Mouse (Mus musculus): ENCODE data around the gene Tbc1d2. TPM values are rescaled to one million over a fixed set of nuclear protein-coding genes. Genes with fewer than 3 reads are reported as not detected.

Gene Tbc1d2
- polyA plus RNA-seq (2014; fragmentation: Illumina TruSeq; extraction: RNeasy Lipid Tissue Mini Kit (QIAGEN cat#74804); ENCODE audit: low read depth, low replicate concordance), result 0.28 TPM

DNA sequence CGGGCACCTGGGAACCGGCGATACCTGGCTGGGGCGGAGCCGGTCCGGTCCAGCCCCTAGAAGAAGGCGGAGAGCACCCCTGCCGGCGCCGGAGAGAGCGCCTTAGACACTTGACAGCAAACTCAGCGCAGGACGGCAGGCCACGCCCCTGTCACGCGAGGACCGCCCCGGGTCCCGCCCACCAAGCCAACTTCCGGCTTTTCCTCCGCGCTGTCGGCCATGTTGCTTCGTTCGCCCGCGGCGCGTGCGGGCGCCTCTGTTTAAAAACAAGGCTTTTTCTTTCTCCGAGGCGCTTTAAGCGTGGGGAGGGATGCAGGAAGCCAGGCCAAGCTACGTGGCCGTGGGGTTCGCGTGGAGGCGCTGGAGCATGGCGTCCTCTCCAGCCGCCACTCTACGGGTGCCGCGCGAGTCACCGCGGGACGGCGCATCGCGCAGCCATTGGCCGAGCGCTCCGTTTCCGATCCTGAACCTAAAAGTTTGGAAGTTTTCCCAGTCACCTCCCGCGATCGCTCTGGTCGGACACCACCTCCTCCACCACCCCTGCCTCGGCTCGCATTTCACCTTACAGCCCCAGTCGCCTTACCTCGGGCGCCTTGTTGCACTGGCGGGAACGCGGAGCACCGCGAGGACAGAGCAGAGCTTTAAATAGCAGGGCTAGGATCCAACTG, at the start of gene Tbc1d2:
Tbc1d2 (minus strand) TSS at position 124 of the 668 bp plus-strand sequence.

DNA sequence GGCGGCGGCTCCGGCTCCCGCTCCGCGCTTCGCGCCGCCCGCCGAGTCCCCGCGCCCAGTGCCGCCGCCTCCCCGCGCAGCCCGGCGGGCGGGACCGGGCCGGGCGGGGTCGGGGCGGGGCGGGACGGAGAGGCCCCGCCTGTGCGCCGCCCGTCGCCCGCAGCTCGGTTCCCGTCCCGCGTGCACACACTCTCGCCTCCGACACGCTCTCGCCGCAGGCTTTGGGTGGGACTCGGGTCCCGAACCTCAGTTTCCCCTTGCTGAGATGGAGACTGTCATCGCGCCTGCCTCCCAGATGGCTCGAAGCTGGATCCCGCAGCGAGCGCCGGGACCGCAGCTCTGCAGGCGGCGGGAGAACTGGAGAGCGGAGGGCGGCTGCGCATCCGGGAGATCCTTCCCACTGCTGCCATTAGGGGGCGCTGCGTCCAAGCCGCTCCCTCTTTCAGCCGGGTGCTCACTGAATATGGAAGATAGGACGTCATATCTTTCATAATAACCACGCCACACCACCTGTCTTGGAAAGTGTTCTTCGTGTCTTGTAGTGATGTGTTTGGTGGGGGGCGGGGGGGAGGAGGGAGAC, 48.1 kb downstream of the Tbc1d2 start, which contains the start of gene Coro2a:
Coro2a (minus strand) TSS at position 359 of the 580 bp plus-strand sequence.

Other genes starting within 250 kb of the Tbc1d2 start
- gene Hemgn, start 236.7 kb downstream of the Tbc1d2 start, polyA plus RNA-seq (2014; fragmentation: Illumina TruSeq; extraction: RNeasy Lipid Tissue Mini Kit (QIAGEN cat#74804); ENCODE audit: low read depth, low replicate concordance), result 77.4 TPM
- gene Anp32b, start 199.3 kb downstream of the Tbc1d2 start, polyA plus RNA-seq (2014; fragmentation: Illumina TruSeq; extraction: RNeasy Lipid Tissue Mini Kit (QIAGEN cat#74804); ENCODE audit: low read depth, low replicate concordance), result 138 TPM
- 4.4 TPM for gene Nans, start 161.0 kb downstream of the Tbc1d2 start, polyA plus RNA-seq (2014; fragmentation: Illumina TruSeq; extraction: RNeasy Lipid Tissue Mini Kit (QIAGEN cat#74804); ENCODE audit: low read depth, low replicate concordance)
- gene Trim14, start 114.1 kb downstream of the Tbc1d2 start, polyA plus RNA-seq (2014; fragmentation: Illumina TruSeq; extraction: RNeasy Lipid Tissue Mini Kit (QIAGEN cat#74804); ENCODE audit: low read depth, low replicate concordance), result 10.2 TPM
- gene Coro2a, start 48.0 kb downstream of the Tbc1d2 start, polyA plus RNA-seq (2014; fragmentation: Illumina TruSeq; extraction: RNeasy Lipid Tissue Mini Kit (QIAGEN cat#74804); ENCODE audit: low read depth, low replicate concordance), result 31.4 TPM